Mouse (Mus musculus) induced T-regulatory cell, adult 2 months (primary cell): ENCODE data around the gene Rftn2.
A peak's percentile ranks its signal among the peaks of the same experiment; 100 is the strongest.
"Not testable (repeated sequence)": the region's sequence is repeated elsewhere in the genome, so short reads cannot be mapped to it uniquely, and the experiment has no call there.

Source experiments
- DNase-seq: peaks from one replicate; pipeline ENCODE4 v3.0.0-alpha.2; 2012; ENCODE audit warnings: low read depth

Rftn2 gene

DNA sequence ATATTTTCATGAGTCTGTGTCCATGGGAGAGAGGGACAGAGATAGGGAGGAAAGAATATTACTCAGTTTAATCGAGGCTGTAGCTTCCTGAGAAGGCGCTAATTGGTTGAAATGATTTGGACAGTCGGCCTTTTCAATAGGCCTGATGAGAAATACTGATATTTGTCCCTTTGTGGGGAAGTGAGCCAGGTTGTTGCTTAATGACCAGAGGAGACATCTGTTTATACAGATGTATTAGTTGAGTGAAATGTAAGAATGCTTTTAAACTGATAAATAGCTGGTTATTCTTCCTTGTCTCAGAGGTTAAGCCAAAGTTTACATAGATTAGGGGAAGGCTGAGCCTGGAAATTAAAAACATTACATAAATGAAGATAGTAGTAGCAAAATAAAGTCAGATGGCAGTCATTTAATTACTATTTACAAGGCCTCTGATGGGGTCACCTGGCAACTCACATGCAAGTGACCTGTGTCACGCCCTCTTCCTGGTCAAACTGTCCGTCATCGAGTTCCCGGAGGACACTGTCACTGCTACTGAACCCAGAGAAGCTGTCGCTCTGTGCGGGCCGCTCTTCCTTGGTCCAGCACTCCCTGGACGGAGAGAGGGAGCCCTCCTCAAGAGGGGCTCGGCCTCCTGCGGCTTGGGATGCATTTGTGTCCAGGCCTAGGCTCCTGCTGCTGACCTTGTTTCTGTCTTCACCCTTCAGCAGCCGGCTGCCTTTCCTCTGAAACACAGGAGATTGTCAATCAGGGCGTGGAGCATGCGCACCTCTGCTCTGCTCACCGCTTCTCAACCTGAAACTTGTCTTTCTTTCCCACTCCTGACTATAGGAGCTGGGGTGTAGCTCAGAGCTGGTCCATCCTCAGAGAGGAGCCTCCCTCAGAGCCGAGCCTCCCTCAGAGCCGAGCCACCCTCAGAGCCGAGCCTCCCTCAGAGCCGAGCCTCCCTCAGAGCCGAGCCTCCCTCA, 54.9 kb downstream of the Rftn2 start:
- DNase-seq = no peak

GRCm38 (mm10) chr1:55168591-55168990, 58.0 kb downstream of the Rftn2 start:
- no peak for DNase-seq

DNA sequence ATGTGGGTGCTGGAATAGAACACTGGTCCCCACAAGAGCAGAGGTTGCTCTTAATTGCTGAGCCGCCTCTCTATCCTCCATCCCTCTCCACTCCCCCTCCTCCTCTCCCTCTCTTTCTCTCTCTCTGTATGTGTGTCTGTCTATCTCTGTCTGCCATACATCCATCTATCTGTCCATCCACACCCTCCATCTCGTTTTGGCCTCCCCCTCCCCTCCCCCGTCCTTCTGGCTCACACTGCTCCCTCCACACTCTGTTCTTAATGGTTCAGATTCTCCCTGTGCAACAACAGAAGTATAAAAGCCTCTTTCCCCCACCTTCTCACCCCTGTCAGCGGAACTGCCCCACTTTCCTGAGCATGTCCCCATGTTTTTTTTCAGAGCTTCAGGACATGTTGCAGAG, 59.0 kb downstream of the Rftn2 start:
- no peak for DNase-seq

DNA sequence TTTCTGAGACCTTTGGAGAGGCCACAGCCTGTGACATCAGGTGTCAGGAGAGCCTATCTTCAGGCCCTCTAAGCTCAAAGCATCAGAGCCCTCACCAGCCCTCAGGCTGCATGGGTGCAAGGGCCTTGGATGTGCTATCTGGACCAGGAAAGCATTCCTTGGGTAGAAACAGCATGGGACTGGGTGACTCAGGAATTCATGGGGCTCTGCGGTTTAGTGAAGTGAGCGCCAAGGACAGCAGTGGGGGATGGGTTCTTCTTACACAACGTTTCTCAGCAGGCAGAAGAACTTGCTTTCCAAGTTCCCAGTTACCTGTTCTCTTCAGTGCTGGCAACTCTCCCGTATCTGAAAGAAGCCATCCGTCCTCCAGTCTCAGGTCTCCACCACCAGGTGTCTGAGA, 62.6 kb downstream of the Rftn2 start:
- no peak for DNase-seq

GRCm38 (mm10) chr1:55162781-55163180, 63.8 kb downstream of the Rftn2 start:
- DNase-seq = no peak

- peak; percentile 60 for DNase-seq
Observed at GRCm38 (mm10) chr1:55161895-55162294, 64.7 kb downstream of the Rftn2 start.

DNA sequence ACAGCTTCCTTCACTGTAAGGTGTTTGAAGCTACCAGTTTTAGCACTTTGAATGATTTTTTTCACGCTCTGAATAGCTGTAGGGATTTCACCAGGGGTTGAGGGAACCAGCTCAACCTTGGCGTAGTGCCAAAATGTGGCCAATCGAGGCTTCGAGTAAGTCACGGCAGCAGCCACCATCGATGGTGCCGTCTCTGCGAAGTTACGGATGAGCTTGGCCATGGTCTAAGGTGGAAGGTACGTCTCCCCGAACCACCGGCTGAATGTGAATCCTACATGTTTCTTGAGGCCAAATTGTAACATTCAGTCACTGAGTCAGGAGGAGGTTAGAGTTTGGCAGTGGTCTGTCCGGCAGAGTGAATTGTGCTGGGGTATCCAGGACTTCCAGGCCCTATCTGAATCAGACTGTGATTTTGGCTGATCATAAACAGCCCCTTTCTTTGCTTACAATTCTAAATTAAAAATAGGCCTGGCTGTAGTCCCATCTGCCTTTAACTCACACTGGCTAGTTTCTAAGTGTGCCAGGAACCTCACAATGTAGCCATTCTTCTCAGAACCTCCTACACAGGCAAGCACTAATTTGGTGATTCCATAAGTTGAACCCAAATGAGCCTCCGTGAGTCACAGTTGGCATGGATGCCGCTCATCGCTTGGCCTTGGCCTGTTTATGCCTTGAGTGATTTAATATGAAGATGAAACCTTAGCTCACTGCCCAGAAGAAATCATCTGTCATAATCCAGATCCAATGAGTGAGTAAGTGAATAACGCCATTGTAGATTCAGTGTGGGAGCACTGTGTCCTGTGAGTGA, 65.5 kb downstream of the Rftn2 start:
- DNase-seq = no peak

GRCm38 (mm10) chr1:55160218-55160617, 66.4 kb downstream of the Rftn2 start:
- no peak for DNase-seq

DNA sequence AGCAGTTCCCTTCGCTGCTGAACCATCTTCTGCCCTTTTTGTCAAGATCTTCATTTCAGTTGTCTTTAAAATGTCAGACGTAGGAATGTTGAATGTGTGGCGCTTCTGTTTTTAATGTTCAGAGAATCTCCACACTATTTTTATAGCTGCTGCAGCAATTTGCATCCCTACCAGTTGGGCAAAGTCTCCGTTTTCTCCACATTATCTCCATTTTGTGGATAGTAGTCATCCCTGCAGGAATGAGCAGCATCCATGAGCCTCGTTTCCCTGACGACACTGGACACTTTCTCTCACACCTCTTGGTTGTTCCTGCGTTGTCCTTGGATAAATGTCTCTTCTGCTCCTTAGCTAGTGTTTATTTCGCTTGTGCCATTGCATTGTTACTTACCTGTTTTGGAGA, 67.8 kb downstream of the Rftn2 start:
- DNase-seq = no peak

- no peak for DNase-seq
Observed at GRCm38 (mm10) chr1:55158211-55158610, 68.4 kb downstream of the Rftn2 start.

DNA sequence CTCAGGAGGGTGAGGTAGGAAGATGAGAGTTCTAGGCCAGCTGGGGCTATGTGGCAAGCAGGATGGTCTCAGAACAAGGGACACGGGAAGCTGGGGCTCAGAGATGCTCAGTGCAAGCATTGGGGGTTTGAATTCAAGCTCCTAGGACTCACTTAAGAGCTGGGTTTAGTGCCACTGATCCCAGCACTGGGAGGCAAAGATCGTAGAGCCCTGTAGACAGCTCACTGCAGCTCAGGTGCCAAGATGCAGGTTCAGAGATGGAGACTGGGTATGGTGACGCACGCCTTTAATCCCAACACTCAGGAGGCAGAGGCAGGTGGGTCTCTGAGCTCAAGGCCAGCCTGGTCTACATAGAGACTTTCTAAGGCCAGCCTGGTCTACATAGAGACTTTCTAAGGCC, 69.3 kb downstream of the Rftn2 start:
- no peak for DNase-seq

GRCm38 (mm10) chr1:55145556-55145955, 81.0 kb downstream of the Rftn2 start:
- DNase-seq = no peak

DNA sequence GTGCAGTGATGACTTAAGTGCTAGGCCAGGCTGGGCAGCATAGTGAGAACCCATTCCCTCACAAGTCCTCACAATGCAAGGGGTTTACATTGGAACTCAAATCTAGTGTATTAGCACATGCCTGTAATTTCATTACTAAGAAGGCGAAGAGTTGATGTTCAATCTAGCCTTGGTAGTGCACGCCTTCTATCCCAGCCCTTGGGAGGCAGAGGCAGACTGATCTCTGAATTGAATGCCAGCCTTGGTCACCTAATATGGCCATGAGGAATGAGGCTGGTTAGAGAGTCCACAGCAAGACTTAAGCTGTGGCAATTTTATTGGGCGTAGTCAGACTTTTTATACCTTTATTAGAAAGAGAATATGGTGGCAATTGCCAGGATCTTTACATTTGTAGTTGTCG, 82.2 kb downstream of the Rftn2 start:
- no peak for DNase-seq

DNA sequence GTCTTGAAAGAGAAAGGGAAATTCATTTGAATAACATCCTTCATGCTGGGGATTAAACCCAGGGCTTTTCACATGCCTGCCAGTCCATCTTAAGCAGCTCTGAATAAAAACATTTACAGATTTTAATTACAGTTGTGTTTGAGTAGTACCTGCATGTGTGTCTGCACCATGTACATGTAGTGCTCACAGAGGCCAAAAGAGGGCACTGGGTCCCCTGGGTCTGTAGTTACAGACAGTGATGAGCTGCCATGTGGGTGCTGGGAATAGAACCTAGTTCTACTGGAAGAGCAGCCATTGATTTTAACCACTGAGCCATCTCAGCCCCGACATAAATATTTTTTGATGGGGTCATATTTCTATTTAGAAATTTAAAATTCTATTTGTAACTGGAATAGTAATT, 90.7 kb downstream of the Rftn2 start:
- peak; percentile 12 for DNase-seq

DNA sequence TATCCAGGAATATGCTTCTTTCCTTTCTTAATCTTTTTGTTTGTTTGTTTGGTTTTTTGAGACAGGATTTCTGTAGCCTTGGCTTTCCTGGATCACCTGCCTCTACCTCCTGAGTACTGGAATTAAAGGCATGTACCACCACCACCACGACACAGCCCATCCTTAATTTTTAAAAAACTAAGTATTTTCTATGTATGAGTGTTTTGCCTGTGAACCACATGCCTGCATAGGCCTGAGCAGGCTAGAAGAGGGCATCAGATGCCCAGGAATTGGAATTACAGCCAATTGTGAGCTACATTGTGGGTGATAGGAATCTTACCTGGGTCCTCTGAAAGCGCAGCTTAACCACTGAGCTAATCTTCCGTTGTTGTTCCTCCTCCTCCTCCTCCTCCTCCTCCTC, 92.3 kb downstream of the Rftn2 start:
- no peak for DNase-seq

- peak; percentile 13 for DNase-seq
Observed at GRCm38 (mm10) chr1:55133173-55133572, 93.4 kb downstream of the Rftn2 start.

DNA sequence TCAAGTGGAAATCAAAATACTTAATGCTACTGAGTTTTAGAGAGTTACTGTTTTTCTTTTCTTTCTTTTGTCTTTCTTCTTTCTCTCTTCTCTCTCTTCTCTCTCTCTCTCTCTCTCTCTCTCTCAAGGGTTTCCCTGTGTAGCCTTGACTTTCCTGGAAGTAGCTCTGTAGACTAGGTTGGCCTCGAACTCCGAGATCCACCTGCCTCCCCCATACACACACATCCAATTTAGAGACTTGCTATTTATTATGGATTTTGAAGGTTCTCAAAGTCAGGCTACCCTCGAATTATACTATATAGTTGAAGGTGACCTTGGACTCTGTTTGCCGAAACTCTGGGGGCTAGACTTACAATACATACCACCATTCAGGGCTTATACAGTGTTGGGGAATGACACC, 94.3 kb downstream of the Rftn2 start:
- DNase-seq = no peak

- peak; percentile 74 for DNase-seq
Observed at GRCm38 (mm10) chr1:55131424-55132014, 95.1 kb downstream of the Rftn2 start.

- DNase-seq = peak; percentile 95
Observed at GRCm38 (mm10) chr1:55130943-55131401, 95.6 kb downstream of the Rftn2 start, which contains the start of gene Mob4. TSS of gene Mob4 (plus strand) at chr1:55131231.

GRCm38 (mm10) chr1:55130190-55130916, 96.2 kb downstream of the Rftn2 start:
- no peak for DNase-seq

GRCm38 (mm10) chr1:55129716-55130115, 96.9 kb downstream of the Rftn2 start:
- DNase-seq = peak; percentile 29

- not testable (repeated sequence) for DNase-seq
Observed at GRCm38 (mm10) chr1:55124136-55124535, 102.4 kb downstream of the Rftn2 start.
